Mouse (Mus musculus) CH12.LX (cell line): ENCODE measurements at regions not wholly inside any gene's neighbourhood (a gene's known extent, or its start where the extent isn't known, plus 50 kb on each side); places are given as distances from the start of the nearest gene placed in this dataset.

Experiments used
- DNase-seq: peaks from one replicate; pipeline ENCODE4 v3.0.0-alpha.2; 2013; ENCODE audit errors: extremely low read depth
- H3K27ac ChIP-seq: 2 replicates; pipeline ENCODE4 v1.5.1; 2012; ENCODE audit warnings: low read depth, mild to moderate bottlenecking, control low read depth, moderate library complexity; ENCODE audit not compliant: insufficient read depth
- H3K27me3 ChIP-seq: replicated peaks from 2 replicates; pipeline ENCODE3; 2012; ENCODE audit warnings: inconsistent platforms
- H3K36me3 ChIP-seq, 2 experiments: replicated peaks in 1 of 2; 2 replicates each; pipeline versions ENCODE3 to v1.6.1; 2012; ENCODE audit warnings: inconsistent platforms in 1 of 2, low read length in 1 of 2, mild to moderate bottlenecking in 1 of 2, mixed read lengths in 1 of 2, moderate library complexity in 1 of 2; ENCODE audit not compliant: control insufficient read depth in 1 of 2, insufficient read depth in 1 of 2
- H3K4me1 ChIP-seq, 2 experiments: 2 replicates each; pipeline ENCODE4 v1.6.1; 2012; ENCODE audit warnings: inconsistent platforms in 1 of 2, moderate library complexity in 1 of 2; ENCODE audit not compliant: insufficient read depth in 2 of 2, control insufficient read depth in 1 of 2
- H3K4me2 ChIP-seq: 2 replicates; pipeline ENCODE4 v1.6.1; 2012; ENCODE audit warnings: low read depth, mild to moderate bottlenecking, control low read depth; ENCODE audit not compliant: poor library complexity, insufficient read depth, severe bottlenecking
- H3K4me3 ChIP-seq, 3 experiments: fragments of 150-350 bp in 1 of 3; sonication (generic) in 1 of 3; replicated peaks in 1 of 3; 2 replicates each; pipeline versions ENCODE3 to v1.5.1; 2011 to 2012; ENCODE audit warnings: low read depth in 2 of 3, low read length in 2 of 3, mild to moderate bottlenecking in 2 of 3, moderate library complexity in 2 of 3, control low read depth in 1 of 3, improper control_type of control experiment in 1 of 3, inconsistent platforms in 1 of 3, mixed read lengths in 1 of 3; ENCODE audit not compliant: poor library complexity in 1 of 3
- H3K79me2 ChIP-seq: replicated peaks from 2 replicates; pipeline ENCODE4 v1.6.1; 2012; ENCODE audit warnings: mild to moderate bottlenecking, moderate library complexity; ENCODE audit not compliant: control insufficient read depth, poor library complexity, insufficient read depth, severe bottlenecking; ENCODE audit errors: extremely low read depth
- H3K9ac ChIP-seq: 2 replicates; pipeline ENCODE4 v1.6.1; 2012; ENCODE audit warnings: low read depth, mild to moderate bottlenecking, control low read depth, moderate library complexity; ENCODE audit not compliant: insufficient read depth
- H3K9me3 ChIP-seq: replicated peaks from 2 replicates; pipeline ENCODE3; 2012; ENCODE audit warnings: low read length, inconsistent platforms, mixed read lengths
- CTCF ChIP-seq, 2 experiments: IDR thresholded peaks in 1 of 2; conservative IDR thresholded peaks in 1 of 2; 2 replicates each; pipeline ENCODE4 v1.5.1; 2011 to 2012; ENCODE audit warnings: low read depth in 2 of 2, low read length in 2 of 2, improper control_type of control experiment in 1 of 2, inconsistent platforms in 1 of 2, mild to moderate bottlenecking in 1 of 2, moderate library complexity in 1 of 2
- EP300 ChIP-seq: IDR thresholded peaks from 2 replicates; pipeline ENCODE4 v1.6.1; 2011; ENCODE audit warnings: low read length, improper control_type of control experiment
- ETS1 ChIP-seq: conservative IDR thresholded peaks from 2 replicates; pipeline ENCODE4 v1.6.1; 2012; ENCODE audit warnings: low read depth, mild to moderate bottlenecking, inconsistent platforms, low read length, improper control_type of control experiment, moderate library complexity
- GABPA ChIP-seq: IDR thresholded peaks from 2 replicates; pipeline ENCODE4 v1.6.1; 2012; ENCODE audit warnings: low read depth, low read length, improper control_type of control experiment, inconsistent platforms; ENCODE audit not compliant: insufficient replicate concordance
- MAX ChIP-seq: IDR thresholded peaks from 2 replicates; pipeline ENCODE4 v1.6.1; 2011; ENCODE audit warnings: low read length, improper control_type of control experiment
- MAZ ChIP-seq: IDR thresholded peaks from 2 replicates; pipeline ENCODE4 v1.6.1; 2012; ENCODE audit warnings: low read depth, mild to moderate bottlenecking, inconsistent platforms, low read length, improper control_type of control experiment, moderate library complexity
- MEF2A ChIP-seq: IDR thresholded peaks from 2 replicates; pipeline ENCODE4 v1.6.1; 2014; ENCODE audit warnings: low read depth, mild to moderate bottlenecking, inconsistent platforms, low read length, improper control_type of control experiment, borderline replicate concordance
- MXI1 ChIP-seq: IDR thresholded peaks from 2 replicates; pipeline ENCODE4 v1.6.1; 2011; ENCODE audit warnings: mild to moderate bottlenecking, low read depth, low read length, improper control_type of control experiment
- MYC ChIP-seq: IDR thresholded peaks from 2 replicates; pipeline ENCODE4 v1.6.1; 2011; ENCODE audit warnings: low read depth, mild to moderate bottlenecking, improper control_type of control experiment, low read length
- NELFE ChIP-seq: IDR thresholded peaks from 2 replicates; pipeline ENCODE4 v1.6.1; 2011; ENCODE audit warnings: low read depth, low read length, improper control_type of control experiment
- PAX5 ChIP-seq: IDR thresholded peaks from 2 replicates; pipeline ENCODE4 v1.6.1; 2012; ENCODE audit warnings: low read length, inconsistent platforms, mixed read lengths
- POLR2AphosphoS2 ChIP-seq: IDR thresholded peaks from 2 replicates; pipeline ENCODE4 v1.6.1; 2011; ENCODE audit warnings: low read depth, low read length, improper control_type of control experiment
- RAD21 ChIP-seq: IDR thresholded peaks from 2 replicates; pipeline ENCODE4 v1.6.1; 2011; ENCODE audit warnings: low read depth, mild to moderate bottlenecking, low read length, improper control_type of control experiment, moderate library complexity
- RCOR1 ChIP-seq: conservative IDR thresholded peaks from 2 replicates; pipeline ENCODE4 v1.6.1; 2012; ENCODE audit warnings: low read depth, mild to moderate bottlenecking, inconsistent platforms, low read length, improper control_type of control experiment
- SIN3A ChIP-seq: IDR thresholded peaks from 2 replicates; pipeline ENCODE4 v1.6.1; 2012; ENCODE audit warnings: low read length, improper control_type of control experiment, inconsistent platforms
- SMC3 ChIP-seq: IDR thresholded peaks from 2 replicates; pipeline ENCODE4 v1.6.1; 2011; ENCODE audit warnings: low read depth, low read length, improper control_type of control experiment
- TBP ChIP-seq: conservative IDR thresholded peaks from 2 replicates; pipeline ENCODE4 v1.6.1; 2011; ENCODE audit warnings: low read depth, low read length, improper control_type of control experiment
- TCF12 ChIP-seq: IDR thresholded peaks from 2 replicates; pipeline ENCODE4 v1.6.1; 2014; ENCODE audit warnings: low read depth, mild to moderate bottlenecking, inconsistent platforms, low read length, improper control_type of control experiment
- UBTF ChIP-seq: IDR thresholded peaks from 2 replicates; pipeline ENCODE4 v1.6.1; 2012; ENCODE audit warnings: low read depth, mild to moderate bottlenecking, inconsistent platforms, low read length, improper control_type of control experiment, moderate library complexity
- ZC3H11A ChIP-seq: IDR thresholded peaks from 2 replicates; pipeline ENCODE4 v1.6.1; 2012; ENCODE audit warnings: low read depth, mild to moderate bottlenecking, inconsistent platforms, low read length, improper control_type of control experiment
- ZNF384 ChIP-seq: IDR thresholded peaks from 2 replicates; pipeline ENCODE4 v1.6.1; 2012; ENCODE audit warnings: low read depth, low read length, improper control_type of control experiment, inconsistent platforms
- dilution Hi-C: fragments of 300-500 bp; cut with MboI; formaldehyde crosslinking; loops from 2 replicates; pipeline ENCODE4 v1.14.3; 2020; ENCODE audit warnings: low sequenced_read_pairs; ENCODE audit not compliant: extremely low pct_unique_long_range_greater_than_20kb, extremely low pct_ligation_motif_present
- in situ Hi-C: fragments of 300-500 bp; cut with MboI; formaldehyde crosslinking; loops from 3 replicates; pipeline ENCODE4 v1.14.3; 2019; ENCODE audit warnings: low sequenced_read_pairs, low pct_ligation_motif_present, low pct_unique_long_range_greater_than_20kb, mixed read lengths

DNA sequence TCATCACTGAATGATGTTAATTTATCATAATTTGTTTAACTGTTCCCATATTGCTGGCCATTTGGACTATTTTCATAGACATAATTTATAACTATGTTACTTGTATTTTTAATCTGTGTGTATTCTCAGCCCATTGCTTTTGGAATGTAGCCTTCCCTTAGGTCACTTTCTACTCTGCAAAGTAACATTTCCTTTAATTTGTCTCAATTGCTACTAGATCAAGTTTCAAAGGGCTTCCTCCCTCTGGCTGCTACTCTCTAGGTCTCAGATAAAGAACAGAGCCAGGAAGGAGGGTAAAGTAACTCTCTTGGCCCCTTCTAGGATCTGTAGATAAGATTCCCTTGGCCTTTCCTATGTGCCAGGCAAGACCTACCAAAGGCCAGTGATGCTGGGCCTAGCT, 85.4 kb downstream of the Prlhr start:
- H3K36me3 ChIP-seq: no peaks in the 10 kb centered on the region
- no peaks in the 10 kb centered on the region for H3K27me3 ChIP-seq
- H3K79me2 ChIP-seq: no peaks in the 10 kb centered on the region
- no peak overlapping the region for H3K4me2 ChIP-seq
- dilution Hi-C loops (no loop called here), in situ Hi-C loops (no loop called here)
- TF ChIP-seq EP300: no peak
- no peak for TF ChIP-seq RCOR1
- TF ChIP-seq ETS1: no peak
- no peak for TF ChIP-seq SIN3A
- TF ChIP-seq UBTF: no peak
- no peak for TF ChIP-seq PAX5
- TF ChIP-seq MXI1: no peak
- no peak for TF ChIP-seq MEF2A
- TF ChIP-seq NELFE: no peak
- TF ChIP-seq MAZ: no peak
- no peak for TF ChIP-seq ZNF384
- TF ChIP-seq MAX: no peak
- no peak for TF ChIP-seq RAD21
- TF ChIP-seq GABPA: no peak
- no peak for TF ChIP-seq MYC
- no peak for TF ChIP-seq SMC3
- no peak for TF ChIP-seq TCF12
- H3K27ac ChIP-seq: no peak overlapping the region
- no peaks in the 10 kb centered on the region for H3K9me3 ChIP-seq
- no peaks in the 10 kb centered on the region for H3K4me1 ChIP-seq
- no peak overlapping the region for H3K9ac ChIP-seq
- H3K4me3 ChIP-seq: no peak overlapping the region
- no peak for DNase-seq

- Histone ChIP-seq H3K36me3 (no peaks in the 10 kb centered on the region), H3K9me3 (no peaks in the 10 kb centered on the region), H3K27me3 (no peaks in the 10 kb centered on the region), H3K9ac (no peak overlapping the region), H3K4me2 (no peak overlapping the region), H3K4me3 (no peak overlapping the region), H3K27ac (no peak overlapping the region), H3K4me1 (no peaks in the 10 kb centered on the region), H3K79me2 (no peaks in the 10 kb centered on the region)
- TF ChIP-seq SMC3 (no peak), SIN3A (no peak), GABPA (no peak), ZNF384 (no peak), NELFE (no peak), TBP (no peak), MAZ (no peak), ZC3H11A (no peak), CTCF (conservative IDR thresholded peaks at IDR 0.05 in 1 of 2, IDR thresholded peaks at IDR 0.05 in 1 of 2; ENCODE audit: low read depth in 2 of 2, low read length in 2 of 2) (no peak), POLR2AphosphoS2 (no peak), UBTF (no peak), MYC (no peak)
- in situ Hi-C loops: no loop called here
- dilution Hi-C loops: no loop called here
- no peak for DNase-seq
Measured at GRCm38 (mm10) chr19:60379030-60379605, 89.0 kb downstream of the Prlhr start.
